Mouse (Mus musculus) spleen, adult 2 months (tissue): ENCODE measurements around the gene Slc30a6.

Experiments
- CTCF ChIP-seq: fragments of 200-500 bp; IDR thresholded peaks from 2 replicates; pipeline ENCODE4 v1.5.1; 2011; ENCODE audit warnings: mild to moderate bottlenecking, inconsistent platforms; ENCODE audit not compliant: insufficient read depth, insufficient read length, insufficient replicate concordance; ENCODE audit errors: extremely low read depth
- POLR2A ChIP-seq: fragments of 200-500 bp; IDR thresholded peaks from 2 replicates; pipeline ENCODE4 v1.6.1; 2011; ENCODE audit warnings: low read depth, low read length, inconsistent platforms

- no peak for TF ChIP-seq POLR2A
- no peak for TF ChIP-seq CTCF
These were observed 25.2 kb downstream of the Slc30a6 start for GRCm38 (mm10) chr17:74420656-74421055.
